Mouse (Mus musculus) cerebellum, adult 11 months (tissue): ENCODE measurements at regions not wholly inside any gene's neighbourhood (a gene's known extent, or its start where the extent isn't known, plus 50 kb on each side); places are given as distances from the start of the nearest gene placed in this dataset.

Experiments used
- DNase-seq: peaks from one replicate; pipeline ENCODE4 v3.0.0; 2022

DNA sequence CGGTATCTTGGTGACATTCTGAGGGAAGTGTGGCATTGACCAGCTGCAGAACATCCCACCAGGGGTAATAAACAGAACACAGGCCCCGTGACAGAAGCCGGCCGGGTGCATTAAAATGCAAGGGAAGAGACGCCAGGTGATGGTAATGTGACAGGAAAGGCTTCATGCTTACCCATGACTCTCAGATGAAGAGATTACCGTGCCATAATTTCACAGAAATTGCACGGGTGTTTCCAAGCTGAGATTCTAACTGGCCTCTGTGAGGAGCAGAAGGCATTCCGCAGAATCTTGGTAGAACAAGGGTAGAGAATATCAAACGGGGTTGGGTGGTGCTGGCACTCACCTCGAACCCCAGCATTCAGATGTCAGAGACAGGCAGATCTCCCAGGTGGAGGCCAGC is 362.4 kb upstream of the 3110018I06Rik start:
- no peak for DNase-seq

DNA sequence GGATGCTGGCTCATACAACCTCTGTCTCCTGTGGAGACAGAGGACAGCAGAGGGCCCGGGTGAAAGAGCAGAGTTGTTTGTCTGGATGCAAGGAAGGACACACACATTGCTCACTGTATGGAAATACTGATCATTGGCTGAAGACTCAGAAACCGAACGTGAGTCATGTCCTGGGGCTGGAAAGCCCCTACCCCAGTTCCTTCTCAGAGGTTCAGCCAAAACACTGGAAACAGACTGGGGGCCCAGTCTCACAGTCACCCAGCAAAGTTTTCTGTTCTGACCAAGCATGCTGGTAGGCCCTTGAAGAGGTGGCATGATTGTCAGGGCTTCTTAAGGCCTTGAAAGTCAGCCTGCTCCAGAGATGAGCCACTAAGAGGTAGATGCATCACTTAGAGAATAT is 360.8 kb upstream of the 3110018I06Rik start:
- DNase-seq, result no peak

DNA sequence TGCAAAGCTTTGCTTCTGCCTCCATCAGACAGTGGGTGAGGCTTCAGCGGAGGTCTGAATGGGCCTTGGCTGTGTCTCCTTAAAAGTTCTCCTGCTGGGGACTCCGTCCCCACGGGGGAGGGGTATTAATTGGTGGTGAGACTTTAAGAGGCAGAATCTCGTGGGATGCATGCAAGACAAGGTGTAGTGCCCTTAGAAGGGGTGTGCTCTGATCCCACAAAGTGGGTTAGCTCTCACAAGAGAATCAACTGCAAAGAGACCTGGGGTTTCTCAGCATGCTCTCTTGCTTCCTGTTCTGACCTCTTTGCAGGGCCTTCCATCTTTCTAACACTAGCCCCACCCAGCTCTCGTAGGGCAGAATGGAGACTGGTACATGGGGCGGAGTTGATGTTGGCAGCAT is 359.2 kb upstream of the 3110018I06Rik start:
- no peak for DNase-seq

DNA sequence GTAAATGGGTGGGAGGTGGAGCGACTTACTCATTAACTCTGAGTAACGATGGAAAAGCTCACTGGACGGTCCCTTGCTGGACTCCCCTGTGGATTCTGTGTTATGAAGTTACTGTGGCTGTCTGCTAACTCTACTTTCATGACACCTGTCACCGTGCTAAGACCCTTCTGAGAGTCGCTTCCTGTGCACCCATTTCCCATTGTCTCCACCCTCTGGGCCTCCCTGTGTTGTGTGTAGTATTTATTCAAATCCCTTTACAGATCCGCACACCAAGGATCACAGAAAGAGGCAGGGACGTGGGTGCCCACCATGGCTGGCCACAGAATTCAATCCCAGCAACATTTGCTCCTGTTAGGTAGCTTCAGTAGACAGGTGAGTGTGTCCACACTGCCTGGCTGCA is 357.1 kb upstream of the 3110018I06Rik start:
- DNase-seq, result no peak

DNA sequence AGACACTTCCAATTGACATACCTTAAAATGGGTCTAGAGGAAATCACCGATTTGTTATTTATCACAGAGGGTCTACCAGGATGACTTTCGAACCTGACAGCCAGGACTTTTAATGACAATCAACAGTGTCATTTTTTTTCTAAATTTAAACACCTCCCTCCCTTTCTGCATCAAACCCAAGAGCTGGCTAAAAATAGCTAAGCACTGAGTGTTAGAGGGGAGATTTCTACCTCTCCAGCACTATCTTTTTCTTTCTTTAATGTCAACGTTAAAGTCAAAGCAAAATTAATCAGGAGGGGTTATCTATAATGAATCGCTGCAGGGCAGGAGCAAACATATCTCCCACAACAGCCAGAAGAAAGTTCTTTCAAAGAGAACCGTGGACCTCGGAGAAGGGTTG is 356.6 kb upstream of the 3110018I06Rik start:
- no peak for DNase-seq

DNA sequence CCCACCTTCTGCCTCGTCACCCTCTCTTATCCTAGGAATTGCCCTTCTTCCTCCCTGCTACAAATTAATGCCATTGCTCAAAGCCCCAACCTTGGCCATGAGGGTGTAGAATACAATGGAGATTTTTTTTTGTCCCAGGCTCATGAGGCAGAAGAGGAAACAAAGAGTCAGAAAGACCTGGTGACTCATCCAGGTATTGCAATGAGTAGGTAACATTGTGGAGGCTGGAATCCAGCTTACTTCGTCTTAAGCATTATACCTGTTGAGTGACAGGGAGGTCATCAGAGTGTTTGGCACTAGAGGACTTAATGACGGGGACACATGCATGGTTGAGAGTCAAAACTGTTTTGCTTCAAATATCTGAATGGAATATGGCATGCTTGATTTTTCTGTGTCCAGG is 355.9 kb upstream of the 3110018I06Rik start:
- DNase-seq, result no peak

DNA sequence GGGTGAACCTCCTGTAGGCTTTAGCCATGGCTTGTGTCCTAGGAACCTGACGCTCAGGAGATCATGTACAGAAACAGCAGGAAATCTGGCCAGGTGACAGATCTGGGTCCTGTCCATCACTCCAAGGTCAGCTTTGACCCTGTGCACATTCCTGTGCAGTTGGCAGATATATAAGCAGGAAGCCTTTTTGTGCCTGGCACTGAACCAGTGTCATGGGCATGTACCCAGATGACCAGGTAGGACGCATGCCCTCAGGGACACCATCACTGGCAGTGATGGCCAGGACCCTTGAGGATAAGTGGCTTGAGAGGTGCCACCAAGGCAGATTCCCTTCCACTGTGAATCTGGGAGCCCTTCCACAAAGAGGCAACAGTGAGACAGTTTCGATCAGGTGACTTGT is 354.1 kb upstream of the 3110018I06Rik start:
- no peak for DNase-seq

DNA sequence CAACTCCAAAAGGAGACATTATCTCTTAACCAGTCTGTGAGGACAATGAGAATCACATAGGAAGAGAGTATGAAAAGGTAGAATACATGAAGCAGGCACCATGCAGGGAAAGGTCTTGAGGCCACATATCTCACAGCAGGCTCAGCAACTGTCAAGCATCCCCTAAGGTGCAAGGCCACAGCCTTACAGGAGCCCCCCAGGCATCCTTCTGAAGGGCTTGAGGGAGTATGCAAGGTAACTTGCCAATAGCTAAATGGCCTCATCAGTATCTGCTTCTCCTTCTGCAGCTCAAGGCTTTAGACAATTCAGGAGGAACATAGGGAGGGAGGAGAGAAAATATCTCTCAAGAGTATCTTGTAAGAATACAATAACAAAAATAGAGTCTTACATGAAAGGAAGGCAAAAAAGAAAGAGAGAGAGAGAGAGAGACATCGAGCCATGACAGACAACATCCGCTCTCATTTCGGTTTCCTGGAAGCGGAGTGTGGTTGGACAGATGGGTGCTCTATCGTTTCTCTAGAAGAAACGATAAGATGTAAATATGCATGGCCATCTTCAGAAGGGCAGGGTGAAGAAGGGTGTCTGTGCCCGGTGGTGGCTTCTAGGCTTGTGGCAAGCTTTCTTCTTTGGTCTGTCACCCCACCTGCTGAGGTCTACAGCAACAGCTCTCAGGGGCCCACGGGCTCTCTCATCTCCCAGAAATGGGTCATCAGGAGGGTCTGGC is 349.6 kb upstream of the 3110018I06Rik start:
- DNase-seq, result no peak

DNA sequence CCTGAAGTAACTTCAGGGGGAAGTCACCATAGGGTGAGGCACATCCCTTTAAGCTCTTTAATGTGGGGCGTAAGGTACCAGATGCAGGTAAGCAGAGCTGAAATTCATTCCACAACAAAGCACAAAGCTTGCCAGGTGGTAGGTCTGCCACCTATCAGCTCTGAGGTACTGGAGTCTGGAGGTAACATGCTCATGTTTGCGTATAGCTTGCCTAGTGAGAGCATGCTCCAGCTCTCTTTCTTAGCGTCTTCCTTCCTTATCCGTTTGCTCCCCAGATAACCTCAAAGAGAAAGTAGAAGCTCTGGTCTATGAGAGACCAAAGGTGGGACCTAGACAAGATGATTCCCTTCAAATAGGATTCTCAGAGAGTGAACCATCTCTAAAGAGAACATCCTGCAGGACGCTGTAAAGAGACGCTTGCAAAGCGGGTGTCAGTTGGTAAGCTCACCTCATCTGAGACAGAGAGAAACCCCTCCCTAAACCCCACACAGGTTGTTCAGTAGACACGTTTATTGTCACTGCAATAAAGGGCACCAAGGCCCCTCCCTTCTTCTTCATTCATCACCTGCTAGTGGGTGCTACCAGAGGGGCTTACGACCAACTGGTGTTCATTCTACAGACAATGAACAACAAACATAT is 347.4 kb upstream of the 3110018I06Rik start:
- no peak for DNase-seq

DNA sequence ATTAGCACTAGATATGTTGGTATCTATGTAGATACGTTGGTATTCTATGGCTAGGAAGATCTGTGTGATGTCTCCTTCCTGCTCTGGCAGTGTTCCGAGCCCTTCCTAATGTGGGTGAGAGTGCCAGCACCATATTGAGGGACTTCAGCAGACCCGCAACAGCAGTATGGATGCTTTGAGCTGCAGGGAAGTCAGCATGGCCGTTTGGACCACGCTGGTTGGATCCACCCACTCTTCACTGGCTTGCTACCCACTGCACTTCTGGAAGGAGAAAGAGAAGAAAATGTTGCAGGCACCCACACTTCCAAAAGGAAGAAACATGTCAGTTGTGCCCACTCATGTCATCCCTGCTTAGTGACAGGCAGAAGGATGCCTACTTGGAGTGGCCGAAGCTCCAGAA is 346.2 kb upstream of the 3110018I06Rik start:
- no peak for DNase-seq

DNA sequence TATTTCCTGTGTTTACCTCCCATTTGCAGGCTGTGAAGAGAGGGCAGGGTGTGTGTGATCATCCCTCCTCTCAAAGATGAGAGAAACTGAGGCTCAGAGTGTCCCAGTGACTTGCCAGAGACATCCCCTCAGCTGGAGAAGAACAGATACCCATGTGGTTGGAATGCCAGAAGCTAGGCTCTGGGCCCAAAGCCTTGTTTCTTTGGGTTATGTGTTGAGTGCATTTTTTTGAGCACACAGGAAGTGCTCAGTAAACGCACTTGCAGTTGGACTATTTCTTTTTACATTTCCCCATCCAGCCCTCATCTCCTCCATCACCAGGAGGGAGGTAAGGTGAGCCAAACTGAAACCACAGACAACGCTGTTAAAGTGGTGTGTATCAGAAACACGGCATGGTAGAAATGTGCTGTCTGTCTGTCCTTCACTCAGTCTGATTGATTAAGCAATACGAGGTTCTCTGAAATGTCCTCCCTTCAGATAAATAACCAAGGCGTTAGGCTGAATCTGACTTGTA is 341.8 kb upstream of the 3110018I06Rik start:
- DNase-seq, result no peak

DNA sequence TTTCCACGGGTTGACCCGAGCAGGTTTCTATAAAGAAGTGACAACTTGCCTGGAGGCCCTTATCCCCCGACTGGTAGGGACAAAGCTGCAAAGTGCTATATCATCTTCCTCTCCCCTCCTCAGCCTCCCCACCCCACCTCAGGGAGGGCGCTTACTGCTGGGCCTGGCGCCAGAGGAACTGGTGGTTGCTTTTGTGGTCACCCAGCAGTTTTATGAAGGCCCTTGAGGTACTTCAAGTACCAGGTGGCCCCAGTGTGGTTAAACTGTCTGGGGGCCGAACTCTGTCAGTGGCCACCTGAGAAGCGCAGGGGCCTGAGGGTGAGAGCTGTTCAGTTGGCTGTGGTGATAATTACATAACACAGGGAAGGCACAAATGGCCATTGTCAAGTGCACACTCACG is 340.0 kb upstream of the 3110018I06Rik start:
- no peak for DNase-seq

DNA sequence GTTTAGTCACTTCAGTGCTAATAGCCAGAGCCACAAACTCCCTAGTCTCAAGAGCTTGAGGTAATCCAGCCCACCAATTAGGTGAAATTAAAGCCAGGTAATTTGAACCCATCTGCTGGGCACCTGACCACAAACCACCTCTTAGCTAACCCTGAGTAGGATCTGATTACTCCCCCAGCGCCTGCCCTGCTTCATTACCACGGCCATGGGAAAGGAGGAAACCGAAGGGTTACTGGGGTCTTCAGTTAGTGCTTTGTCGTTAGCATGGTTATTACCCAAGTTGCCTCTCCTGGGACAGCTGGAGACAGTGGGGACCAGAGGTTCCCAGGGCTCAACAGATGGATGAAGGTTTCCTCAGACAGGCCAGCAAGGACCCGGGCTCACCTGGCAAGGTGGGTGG is 337.3 kb upstream of the 3110018I06Rik start:
- DNase-seq, result no peak

DNA sequence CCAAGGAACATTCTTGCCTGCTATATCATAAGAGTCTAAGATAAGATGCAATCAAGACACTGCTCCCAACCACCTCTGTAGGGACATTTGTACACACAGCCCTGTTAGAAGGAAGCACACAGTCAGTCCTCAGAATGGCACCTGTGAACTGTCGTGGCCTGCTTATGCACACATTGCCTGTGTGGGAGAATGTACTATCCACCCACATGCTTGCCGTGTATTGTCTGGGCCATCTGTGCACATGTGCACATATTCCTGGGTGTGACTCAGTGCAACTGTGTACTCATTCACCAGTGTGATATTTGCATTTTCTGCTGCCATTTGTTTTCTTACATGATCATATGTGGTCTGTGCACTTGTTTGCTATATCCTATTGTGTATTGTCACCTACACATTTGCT is 333.8 kb upstream of the 3110018I06Rik start:
- DNase-seq, result no peak

DNA sequence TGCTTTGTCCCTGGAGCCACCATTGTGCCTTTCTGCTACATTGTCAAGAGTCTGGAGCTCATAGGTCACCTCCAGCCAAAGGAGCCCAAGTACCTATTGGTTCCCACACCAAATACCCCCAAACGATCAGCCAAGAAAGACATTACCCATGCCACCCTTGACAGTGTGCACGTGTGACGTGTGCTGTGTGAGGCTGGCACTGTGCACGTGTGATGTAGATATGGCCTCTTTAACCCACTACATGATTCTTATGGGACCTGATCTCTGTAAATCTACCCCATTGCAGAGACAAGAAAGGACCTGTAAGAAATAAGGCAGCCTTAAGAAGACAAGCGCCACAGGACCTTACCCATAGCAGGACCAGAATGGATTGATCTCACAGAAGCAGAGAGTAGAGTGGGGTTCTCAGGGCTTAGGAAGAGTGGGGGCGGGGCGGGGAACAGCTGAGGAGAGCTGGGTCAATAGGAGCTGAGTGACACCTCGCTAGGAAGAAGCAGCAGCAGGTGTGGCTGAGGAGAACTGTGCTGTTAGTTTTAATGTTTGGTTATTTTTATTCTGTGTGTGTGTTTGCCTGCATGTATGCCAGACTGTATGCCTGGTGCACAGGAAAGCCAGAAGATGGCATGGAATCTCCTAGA is 331.5 kb upstream of the 3110018I06Rik start:
- DNase-seq, result no peak

DNA sequence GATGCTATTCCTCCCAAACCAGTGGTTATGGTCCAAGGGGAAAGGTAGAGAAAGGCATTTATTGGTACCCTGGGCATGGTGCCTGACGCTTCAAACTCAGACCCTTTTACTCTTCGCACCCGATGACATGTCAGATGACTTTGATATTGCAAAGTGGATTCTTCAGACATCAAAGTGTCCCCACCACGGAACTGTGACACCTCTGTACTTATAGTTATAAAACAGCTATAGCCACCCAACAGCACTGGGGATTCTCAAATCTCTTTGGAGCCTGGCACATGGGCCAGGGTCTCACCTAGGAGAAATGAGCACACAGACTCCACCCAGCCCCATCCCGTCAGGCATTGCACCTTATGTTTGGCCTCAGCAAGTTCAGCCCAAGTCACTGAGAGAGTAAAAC is 329.3 kb upstream of the 3110018I06Rik start:
- DNase-seq, result no peak

DNA sequence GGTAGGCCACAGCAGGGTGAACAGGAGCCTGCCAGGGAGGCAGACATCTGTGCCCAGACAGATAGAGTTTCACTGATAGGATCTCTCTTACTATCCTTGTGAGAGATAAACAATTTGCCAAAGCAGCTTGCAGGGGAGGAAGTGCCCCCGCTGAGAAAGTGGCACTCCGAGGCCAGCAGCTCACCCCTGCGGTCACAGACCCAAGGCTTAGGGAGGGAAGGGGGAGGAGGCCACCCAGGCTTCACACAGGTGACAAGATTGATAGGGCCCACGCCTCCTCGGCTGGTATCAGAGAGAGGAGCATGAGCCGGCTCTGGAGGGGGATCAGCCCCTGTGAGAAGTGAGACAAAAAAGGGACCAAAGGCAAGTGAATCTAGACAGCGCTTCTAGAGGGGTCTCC is 328.3 kb upstream of the 3110018I06Rik start:
- no peak for DNase-seq

DNA sequence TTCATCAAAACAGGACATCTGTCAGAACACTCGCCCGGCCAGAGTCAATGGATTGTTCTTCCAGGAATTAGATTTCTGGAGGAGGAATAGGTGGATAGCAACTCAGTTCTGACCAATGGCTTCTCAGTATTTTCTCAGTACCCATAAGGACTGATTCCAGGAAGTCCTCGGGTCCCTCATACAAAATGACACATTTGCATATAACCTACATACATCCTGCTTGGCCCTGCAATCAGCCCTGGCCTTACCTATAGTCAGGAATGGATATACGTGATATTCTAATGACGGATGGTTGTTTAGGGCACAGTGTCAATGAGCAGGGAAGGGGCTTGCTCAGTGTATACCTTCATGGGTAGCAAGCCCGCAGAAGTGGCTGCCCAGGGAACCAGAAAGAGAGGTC is 327.8 kb upstream of the 3110018I06Rik start:
- no peak for DNase-seq

DNA sequence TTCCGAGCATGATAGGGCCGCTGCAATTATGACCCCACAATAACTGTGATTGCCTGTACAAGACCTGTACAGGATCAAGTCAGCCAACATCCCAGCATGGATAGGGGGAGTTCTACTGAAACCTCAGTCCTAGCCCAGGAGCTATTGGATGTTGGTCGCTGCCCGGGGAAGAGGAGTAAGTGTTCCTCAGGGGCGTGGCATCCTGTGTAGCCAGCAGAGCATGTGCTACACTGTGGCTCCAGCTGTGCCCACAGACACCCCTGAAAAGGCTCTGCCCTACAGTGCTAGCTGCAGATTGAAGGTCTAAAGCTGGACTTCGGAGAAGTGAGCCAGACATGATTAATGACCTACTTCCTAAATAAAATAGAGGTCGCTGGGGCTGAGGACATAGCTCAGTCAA is 317.5 kb upstream of the 3110018I06Rik start:
- no peak for DNase-seq

DNA sequence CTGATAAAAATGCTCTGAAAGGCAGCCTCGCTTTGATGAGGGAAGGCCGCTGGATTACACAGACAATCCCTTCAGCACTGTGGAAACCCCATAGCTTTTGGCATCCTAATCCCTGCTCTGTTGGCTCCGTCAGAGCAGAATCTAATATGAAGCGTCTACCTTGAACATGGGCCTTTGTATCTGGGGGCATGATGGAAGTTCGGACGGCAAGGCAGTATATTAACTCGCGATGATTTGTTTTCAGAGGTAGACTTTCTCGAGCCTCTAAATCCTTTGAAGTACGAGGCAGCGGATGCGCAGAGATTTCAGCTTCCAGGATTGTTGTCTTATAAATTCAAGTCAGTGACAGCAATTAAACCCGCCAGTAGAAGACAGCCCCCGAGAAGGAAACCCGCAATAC is 316.8 kb upstream of the 3110018I06Rik start:
- DNase-seq, result no peak

DNA sequence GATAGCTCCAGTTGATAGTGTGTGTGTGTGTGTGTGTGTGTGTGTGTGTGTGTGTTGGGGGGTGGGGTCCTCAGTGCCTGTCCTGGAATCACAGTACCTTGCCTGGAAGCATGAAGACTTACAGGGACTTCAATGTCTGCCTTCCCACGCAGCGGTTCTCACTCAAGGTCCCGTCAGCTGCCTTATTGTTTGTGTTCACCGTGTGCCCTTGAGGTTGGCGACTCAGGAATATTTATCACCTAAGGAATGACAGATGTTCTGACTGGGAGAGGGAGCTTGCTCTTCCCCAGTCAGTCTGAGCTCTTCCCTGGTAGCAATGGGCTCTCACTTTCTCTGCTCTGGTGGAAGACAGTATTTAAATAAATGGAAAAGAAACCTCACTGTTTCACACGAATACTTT is 309.8 kb upstream of the 3110018I06Rik start:
- no peak for DNase-seq

DNA sequence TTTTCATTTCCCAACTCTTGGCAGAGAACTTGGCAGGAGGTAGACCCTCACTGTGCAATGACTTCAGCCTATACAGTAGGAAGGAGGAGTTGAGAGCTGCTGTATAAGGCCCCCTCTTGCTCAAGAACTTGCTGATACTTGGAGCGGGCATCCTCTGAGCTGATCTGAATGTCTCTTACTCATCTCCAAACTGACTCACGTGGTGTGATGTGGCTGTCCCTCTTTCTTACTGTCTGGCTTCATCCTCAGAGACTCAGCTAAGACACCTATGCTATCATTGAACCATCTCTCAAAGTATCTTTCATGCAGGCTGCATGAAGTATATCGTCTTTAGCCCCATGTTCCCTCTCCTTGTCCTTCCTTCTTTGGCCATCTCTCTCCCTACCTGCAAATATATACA is 307.9 kb upstream of the 3110018I06Rik start:
- no peak for DNase-seq

DNA sequence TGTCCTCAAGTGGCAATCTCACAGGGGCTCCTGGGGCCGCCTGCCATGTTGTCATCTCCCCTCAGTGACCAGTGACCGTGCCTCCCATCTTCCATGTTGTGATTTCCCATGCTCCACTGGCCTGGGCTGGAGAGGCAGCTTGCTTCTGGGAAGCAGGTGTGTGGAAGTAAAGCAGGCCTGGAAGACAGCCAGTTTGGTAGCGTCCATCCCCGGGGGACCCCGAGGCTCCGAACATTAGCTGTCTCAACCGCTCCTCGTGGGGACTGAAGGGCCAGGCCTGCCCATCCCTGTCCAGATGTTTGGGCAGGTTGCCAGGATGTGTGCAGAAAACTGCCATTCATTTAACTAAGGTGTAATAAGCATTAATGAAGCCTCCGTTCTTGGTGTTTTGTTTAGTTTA is 307.1 kb upstream of the 3110018I06Rik start:
- DNase-seq, result no peak

DNA sequence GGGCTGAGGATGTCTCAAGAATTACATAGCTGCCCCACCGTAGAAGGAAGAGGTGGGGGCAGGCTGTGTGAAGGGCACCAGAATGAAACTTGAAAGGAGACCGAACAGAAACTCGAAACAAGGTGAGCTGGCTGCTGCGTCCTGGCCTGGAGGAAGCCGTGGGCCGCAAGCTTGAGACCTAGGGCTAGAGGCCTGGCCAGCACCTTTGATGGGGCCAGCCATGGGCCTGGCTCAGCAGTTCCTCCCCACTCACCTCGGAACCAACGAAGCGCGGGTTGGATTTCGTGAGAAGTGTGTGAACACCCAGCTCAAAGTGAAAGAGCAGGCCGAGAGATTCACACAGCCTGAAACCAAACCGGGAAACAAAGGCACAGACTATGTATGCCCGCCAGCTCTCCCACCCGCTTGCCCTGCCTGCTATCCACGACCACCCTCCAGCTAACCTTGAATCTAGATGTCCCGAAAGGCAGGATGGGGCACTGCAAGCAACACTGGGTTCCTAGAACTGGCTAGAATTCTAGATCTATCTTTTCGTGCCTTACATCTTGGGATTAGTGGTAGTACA is 306.3 kb upstream of the 3110018I06Rik start:
- DNase-seq, result no peak
